9 mouse cellular contexts compared by ENCODE assay signal in the genomic region with DNA sequence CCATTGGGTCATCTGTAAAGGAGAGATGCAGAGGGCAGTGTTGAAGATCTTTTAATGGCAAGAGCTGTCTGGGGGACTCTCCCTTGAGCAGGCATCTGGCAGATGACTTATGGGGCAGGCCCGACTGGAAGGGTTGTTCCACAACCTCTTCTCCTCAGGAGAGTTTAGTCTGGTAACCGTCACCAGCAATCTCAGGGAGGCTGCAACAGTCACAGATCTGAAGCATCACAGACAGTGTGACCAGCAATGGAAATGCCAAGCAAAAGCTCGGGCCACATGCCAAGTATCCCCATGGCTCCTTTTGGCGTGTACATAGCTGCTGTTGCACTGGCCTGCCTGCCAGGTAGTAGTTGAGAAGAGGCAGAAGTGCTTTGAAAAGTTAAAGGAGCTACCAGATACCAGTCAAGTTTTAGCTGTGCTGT. TPM values are rescaled to one million over a fixed set of nuclear protein-coding genes. Genes with fewer than 3 reads are reported as not detected.
DNase-seq lines count a peak whose midpoint lies in the region; ATAC-seq and TF ChIP-seq lines count a peak whose summit lies in the region.
"Had no signal": no experiment of that assay in that cellular context is flagged by ENCODE, and none has a peak within 500 bp of the region (broad histone marks: within the 10 kb centered on the region; RNA-seq: fewer than 3 reads in every experiment).

No protein-coding gene starts in this region.

- no peak for TF ChIP-seq EP300 in stomach, postnatal 0 days (optimal IDR thresholded peaks at IDR 0.05)

- WGBS in forebrain, embryonic 10.5 days: 83% methylated on average over 4 of the region's 4 CpGs
- WGBS in forebrain, embryonic 13.5 days: 75% methylated on average over 4 of the region's 4 CpGs
- WGBS in intestine, embryonic 16.5 days: 50% methylated on average over 4 of the region's 4 CpGs
- WGBS in stomach, postnatal 0 days: 46% methylated on average over 4 of the region's 4 CpGs

- peaks cover 21% of the 10 kb centered on the region for H3K4me1 ChIP-seq in forebrain, embryonic 10.5 days
- H3K4me1 ChIP-seq in forebrain, embryonic 13.5 days: no peaks in the 10 kb centered on the region
- H3K4me1 ChIP-seq in intestine, embryonic 16.5 days (ENCODE audit: control insufficient read depth, insufficient read depth, low read length): peaks cover 31% of the 10 kb centered on the region
- H3K4me1 ChIP-seq in stomach, postnatal 0 days (replicated peaks; ENCODE audit: control insufficient read depth, insufficient read depth): peaks cover 4% of the 10 kb centered on the region

- no peak for DNase-seq in forebrain, embryonic 10.5 days (ENCODE audit: extremely low spot score, low spot score)
- peak; percentile 37 to 72 for DNase-seq in spleen, postnatal 4 days (ENCODE audit: low spot score in 2 of 2)
- DNase-seq in spleen, postnatal 14 days (ENCODE audit: low spot score in 2 of 2): no peak
- peak; percentile 33 for DNase-seq in stomach, postnatal 0 days (ENCODE audit: low spot score)
- DNase-seq: gastrocnemius, postnatal 36 days had no signal

- no peak for TF ChIP-seq CTCF in stomach, postnatal 0 days (IDR thresholded peaks at IDR 0.05; ENCODE audit: low read depth)

- no peak overlapping the region for H3K4me2 ChIP-seq in forebrain, embryonic 13.5 days
- H3K4me2 ChIP-seq in intestine, embryonic 16.5 days (ENCODE audit: low read depth, low read length): 0 out of 2 replicates have a peak overlapping the region, but pooled peaks have one; percentile 0
- H3K4me2 ChIP-seq in stomach, postnatal 0 days (replicated peaks; ENCODE audit: low read depth): no peak overlapping the region

- no peaks in the 10 kb centered on the region for H3K27me3 ChIP-seq in forebrain, embryonic 10.5 days (ENCODE audit: poor library complexity, severe bottlenecking)
- H3K27me3 ChIP-seq in forebrain, embryonic 13.5 days: no peaks in the 10 kb centered on the region
- no peaks in the 10 kb centered on the region for H3K27me3 ChIP-seq in intestine, embryonic 16.5 days (replicated peaks; ENCODE audit: control insufficient read depth, insufficient read depth, low read length)
- no peaks in the 10 kb centered on the region for H3K27me3 ChIP-seq in stomach, postnatal 0 days (ENCODE audit: control insufficient read depth, insufficient read depth, low read length)

- H3K36me3 ChIP-seq in forebrain, embryonic 10.5 days (replicated peaks): no peaks in the 10 kb centered on the region
- no peaks in the 10 kb centered on the region for H3K36me3 ChIP-seq in forebrain, embryonic 13.5 days (ENCODE audit: poor library complexity, severe bottlenecking)
- H3K36me3 ChIP-seq in intestine, embryonic 16.5 days (ENCODE audit: control insufficient read depth, insufficient read depth, low read length): peaks cover 3% of the 10 kb centered on the region; the same call in 1 of the 2 replicates
- 0 out of 2 replicates have a peak, but pooled peaks cover 4% of the 10 kb centered on the region for H3K36me3 ChIP-seq in stomach, postnatal 0 days (ENCODE audit: control insufficient read depth, insufficient read depth, low read length)

- ATAC-seq in forebrain, embryonic 13.5 days: no peak
- no peak for ATAC-seq in intestine, embryonic 16.5 days
- no peak for ATAC-seq in stomach, postnatal 0 days (ENCODE audit: low FRiP score, low TSS enrichment)
- no peak for ATAC-seq in inflammation-experienced regulatory T-cells, adult 6 months
- no peak for ATAC-seq in granulocyte monocyte progenitor cell, adult 5-6 weeks (replicated peaks; ENCODE audit: poor library complexity, severe bottlenecking)

- no peak overlapping the region for H3K4me3 ChIP-seq in forebrain, embryonic 10.5 days
- H3K4me3 ChIP-seq in forebrain, embryonic 13.5 days: no peak overlapping the region
- H3K4me3 ChIP-seq in intestine, embryonic 16.5 days (ENCODE audit: low read length): no peak overlapping the region
- H3K4me3 ChIP-seq in stomach, postnatal 0 days (ENCODE audit: low read depth, low read length): no peak overlapping the region

- H3K9me3 ChIP-seq in forebrain, embryonic 10.5 days: no peaks in the 10 kb centered on the region
- H3K9me3 ChIP-seq in forebrain, embryonic 13.5 days (replicated peaks): no peaks in the 10 kb centered on the region
- H3K9me3 ChIP-seq in intestine, embryonic 16.5 days (ENCODE audit: control insufficient read depth, low read length): no peaks in the 10 kb centered on the region
- H3K9me3 ChIP-seq in stomach, postnatal 0 days (ENCODE audit: control insufficient read depth, low read length): no peaks in the 10 kb centered on the region

- peak overlapping the region; percentile 60 for H3K27ac ChIP-seq in forebrain, embryonic 10.5 days
- H3K27ac ChIP-seq in forebrain, embryonic 13.5 days: no peak overlapping the region
- H3K27ac ChIP-seq in intestine, embryonic 16.5 days (ENCODE audit: low read length): peak overlapping the region; percentile 62
- H3K27ac ChIP-seq in stomach, postnatal 0 days (replicated peaks): peak overlapping the region; percentile 77

- no peak overlapping the region for H3K9ac ChIP-seq in forebrain, embryonic 13.5 days
- peak overlapping the region; percentile 31; the same call in 1 of the 2 replicates for H3K9ac ChIP-seq in intestine, embryonic 16.5 days (ENCODE audit: low read depth, low read length)
- no peak overlapping the region for H3K9ac ChIP-seq in stomach, postnatal 0 days (ENCODE audit: low read length)

RNA-seq across cellular contexts. Expression of a gene that starts 8.5 kb away (rescaled TPM):
- polyA plus RNA-seq in forebrain, embryonic 10.5 days (2016; fragmentation: Nextera tagmentation; extraction: Ambion mirVana): 0.42 and 0.64 TPM in 2 replicates
- polyA plus RNA-seq in forebrain, embryonic 13.5 days (2015; fragmentation: Nextera tagmentation; extraction: Ambion mirVana): 0.32 and 0.38 TPM in 2 replicates
- polyA plus RNA-seq in intestine, embryonic 16.5 days (2015; fragmentation: Nextera tagmentation; extraction: Ambion mirVana): 74.7 and 81.2 TPM in 2 replicates
- 47.7 and 52.8 TPM in 2 replicates for polyA plus RNA-seq in stomach, postnatal 0 days (2015; fragmentation: Nextera tagmentation; extraction: Ambion mirVana)
- under 1 TPM in 1 of 3 experiments, not detected in 2; 0.36 TPM for polyA plus RNA-seq in inflammation-experienced regulatory T-cells, adult 6 months (2017; shearing (Covaris generic))
- 0.09 and 0.88 TPM in 2 replicates for total RNA-seq in granulocyte monocyte progenitor cell, adult 5-6 weeks (2014; fragmentation: Nextera tagmentation)
- not detected in 2 replicates for total RNA-seq in granulocyte monocyte progenitor cell, adult 5-6 weeks (2017)

RNA-seq across cellular contexts. Expression of a gene that starts 11.2 kb away (rescaled TPM):
- polyA plus RNA-seq in forebrain, embryonic 10.5 days (2016; fragmentation: Nextera tagmentation; extraction: Ambion mirVana): 4.5 and 5.7 TPM in 2 replicates
- 15.5 and 17.1 TPM in 2 replicates for polyA plus RNA-seq in forebrain, embryonic 13.5 days (2015; fragmentation: Nextera tagmentation; extraction: Ambion mirVana)
- polyA plus RNA-seq in intestine, embryonic 16.5 days (2015; fragmentation: Nextera tagmentation; extraction: Ambion mirVana): 12.1 and 12.4 TPM in 2 replicates
- polyA plus RNA-seq in stomach, postnatal 0 days (2015; fragmentation: Nextera tagmentation; extraction: Ambion mirVana): 4.6 and 4.8 TPM in 2 replicates
- polyA plus RNA-seq in inflammation-experienced regulatory T-cells, adult 6 months (2017; shearing (Covaris generic)): 1 to 10 TPM in 2 of 3 experiments, under 1 TPM in 1; 0.68 to 4.3 (median 2.6) TPM
- total RNA-seq in granulocyte monocyte progenitor cell, adult 5-6 weeks (2014; fragmentation: Nextera tagmentation): 6.6 and 9.1 TPM in 2 replicates
- total RNA-seq in granulocyte monocyte progenitor cell, adult 5-6 weeks (2017): 13.9 and 15.7 TPM in 2 replicates

RNA-seq across cellular contexts. Expression of a gene that starts 23.1 kb away (rescaled TPM):
- polyA plus RNA-seq in forebrain, embryonic 10.5 days (2016; fragmentation: Nextera tagmentation; extraction: Ambion mirVana): 10.6 and 11.5 TPM in 2 replicates
- polyA plus RNA-seq in forebrain, embryonic 13.5 days (2015; fragmentation: Nextera tagmentation; extraction: Ambion mirVana): 21.4 and 21.6 TPM in 2 replicates
- 8.5 and 9.9 TPM in 2 replicates for polyA plus RNA-seq in intestine, embryonic 16.5 days (2015; fragmentation: Nextera tagmentation; extraction: Ambion mirVana)
- 24.2 and 25.2 TPM in 2 replicates for polyA plus RNA-seq in stomach, postnatal 0 days (2015; fragmentation: Nextera tagmentation; extraction: Ambion mirVana)
- polyA plus RNA-seq in inflammation-experienced regulatory T-cells, adult 6 months (2017; shearing (Covaris generic)): 10 to 100 TPM; 15.7 to 23.2 (median 19.5) TPM
- total RNA-seq in granulocyte monocyte progenitor cell, adult 5-6 weeks (2014; fragmentation: Nextera tagmentation): 6.4 and 8.0 TPM in 2 replicates
- total RNA-seq in granulocyte monocyte progenitor cell, adult 5-6 weeks (2017): 6.7 and 7.8 TPM in 2 replicates

RNA-seq across cellular contexts. Expression of a gene that starts 24.6 kb away (rescaled TPM):
- polyA plus RNA-seq in forebrain, embryonic 10.5 days (2016; fragmentation: Nextera tagmentation; extraction: Ambion mirVana): not detected in 2 replicates
- polyA plus RNA-seq in forebrain, embryonic 13.5 days (2015; fragmentation: Nextera tagmentation; extraction: Ambion mirVana): not detected in 2 replicates
- 0.07 TPM in 1 of 2 replicates, not detected in the other for polyA plus RNA-seq in intestine, embryonic 16.5 days (2015; fragmentation: Nextera tagmentation; extraction: Ambion mirVana)
- 0.07 TPM in 1 of 2 replicates, not detected in the other for polyA plus RNA-seq in stomach, postnatal 0 days (2015; fragmentation: Nextera tagmentation; extraction: Ambion mirVana)
- not detected for polyA plus RNA-seq in inflammation-experienced regulatory T-cells, adult 6 months (2017; shearing (Covaris generic))
- not detected in 2 replicates for total RNA-seq in granulocyte monocyte progenitor cell, adult 5-6 weeks (2014; fragmentation: Nextera tagmentation)
- total RNA-seq in granulocyte monocyte progenitor cell, adult 5-6 weeks (2017): not detected in 2 replicates
- total RNA-seq: gastrocnemius, postnatal 36 days had no signal

Comparison
In these comparisons a context has a peak if more than half of its experiments do, and no peak if none do; other contexts are left out.
1. DNase-seq: peak in spleen, postnatal 4 days (2 of 2) and stomach, postnatal 0 days (single experiment); none in forebrain, embryonic 10.5 days (single experiment) and spleen, postnatal 14 days (0 of 2).
2. RNA of a gene that starts 8.5 kb away (polyA plus RNA-seq): 74.7 to 81.2 TPM in intestine, embryonic 16.5 days and 47.7 to 52.8 TPM in stomach, postnatal 0 days; 0.42 to 0.64 TPM in forebrain, embryonic 10.5 days, 0.32 to 0.38 TPM in forebrain, embryonic 13.5 days and 0.36 TPM in inflammation-experienced regulatory T-cells, adult 6 months; every median in the first group is over 10 times any median in the second.